Mouse (Mus musculus) liver, postnatal 0 days (tissue): ENCODE data around the gene Ms4a4b. TPM values are rescaled to one million over a fixed set of nuclear protein-coding genes. Genes with fewer than 3 reads are reported as not detected.
A peak's percentile ranks its signal among the peaks of the same experiment; 100 is the strongest.

Experiments
- ATAC-seq: fragments of 200-750 bp; cut with Nextera tagmentation; 2 replicates; pipeline ENCODE4 v1.8.0; 2017; ENCODE audit warnings: mild to moderate bottlenecking, moderate library complexity
- DNase-seq: peaks from one replicate; pipeline ENCODE4 v3.0.0-alpha.2; 2016
- H3K27ac ChIP-seq: fragments of 300-500 bp; sonication (generic); 2 replicates; pipeline ENCODE4 v1.5.1; 2014; ENCODE audit warnings: antibody characterized with exemption, moderate library complexity, mild to moderate bottlenecking, low read depth
- H3K27me3 ChIP-seq: fragments of 300-500 bp; sonication (generic); 2 replicates; pipeline ENCODE4 v1.6.1; 2014; ENCODE audit warnings: low read length, control low read depth, mixed read lengths; ENCODE audit not compliant: insufficient read depth
- H3K36me3 ChIP-seq: fragments of 300-500 bp; sonication (generic); replicated peaks from 2 replicates; pipeline ENCODE4 v1.6.1; 2014; ENCODE audit warnings: mild to moderate bottlenecking, control low read depth, low read length, moderate library complexity, mixed read lengths; ENCODE audit not compliant: insufficient read depth
- H3K4me1 ChIP-seq: fragments of 300-500 bp; sonication (generic); 2 replicates; pipeline ENCODE4 v1.6.1; 2014; ENCODE audit warnings: antibody characterized with exemption, mild to moderate bottlenecking, control low read depth; ENCODE audit not compliant: insufficient read depth
- H3K4me2 ChIP-seq: fragments of 300-500 bp; sonication (generic); 2 replicates; pipeline ENCODE4 v1.6.1; 2014; ENCODE audit warnings: low read depth, mild to moderate bottlenecking, low read length, moderate library complexity, mixed read lengths
- H3K4me3 ChIP-seq: fragments of 300-500 bp; sonication (generic); 2 replicates; pipeline ENCODE4 v1.5.1; 2014; ENCODE audit warnings: low read depth, low read length
- H3K9ac ChIP-seq: fragments of 300-500 bp; sonication (generic); replicated peaks from 2 replicates; pipeline ENCODE4 v1.6.1; 2014; ENCODE audit warnings: mild to moderate bottlenecking, moderate library complexity
- H3K9me3 ChIP-seq: fragments of 300-500 bp; sonication (generic); 2 replicates; pipeline ENCODE4 v1.6.1; 2016; ENCODE audit warnings: mild to moderate bottlenecking, control low read depth, low read length, mixed read lengths
- CTCF ChIP-seq: sonication (generic); IDR thresholded peaks from 2 replicates; pipeline ENCODE4 v1.5.1; 2016; ENCODE audit warnings: antibody characterized with exemption, low read depth
- EP300 ChIP-seq: IDR thresholded peaks from 2 replicates; pipeline ENCODE4 v1.6.1; 2016; ENCODE audit warnings: antibody characterized with exemption, low read depth, mild to moderate bottlenecking
- WGBS: fragments of 180-500 bp; shearing (Covaris S2); extraction: QIAGEN DNeasy Blood & Tissue Kit; methylation state at CpG from one replicate; pipeline ENCODE4 v1.1.7; 2014; ENCODE audit not compliant: insufficient replicate concordance; 5-methylcytosine and 5-hydroxymethylcytosine counted together
- polyA plus RNA-seq: library from polyadenylated mRNA; unstranded; fragments of >200 nt; fragmentation: Nextera tagmentation; extraction: Ambion mirVana; gene quantifications from 2 replicates; pipeline ENCODE4 v1.2.1, GENCODE M21; 2015

Ms4a4b gene
- polyA plus RNA-seq, 1 experiment from 2014 or later = 2.3 TPM

GRCm38 (mm10) chr19:11485266-11485665 lies 41.9 kb downstream of the Ms4a4b start:
- H3K9ac ChIP-seq = no peak overlapping the region
- no peaks in the 10 kb centered on the region for H3K27me3 ChIP-seq
- H3K9me3 ChIP-seq = no peaks in the 10 kb centered on the region
- TF ChIP-seq CTCF (no peak), EP300 (no peak)
- DNase-seq (no peak), ATAC-seq (no peak)
- no peak overlapping the region for H3K4me3 ChIP-seq
- 33% methylated on average over 3 of the region's 3 CpGs for WGBS
- H3K27ac ChIP-seq = 0 out of 2 replicates have a peak overlapping the region, but pooled peaks have one; percentile 39
- H3K4me2 ChIP-seq = no peak overlapping the region
- H3K4me1 ChIP-seq = no peaks in the 10 kb centered on the region
- no peaks in the 10 kb centered on the region for H3K36me3 ChIP-seq

GRCm38 (mm10) chr19:11485746-11486145 lies 42.4 kb downstream of the Ms4a4b start, which contains the start of gene Gm8369:
TSS of gene Gm8369 (plus strand) at chr19:11485938.
- Histone ChIP-seq H3K27me3 (no peaks in the 10 kb centered on the region), H3K36me3 (no peaks in the 10 kb centered on the region), H3K9ac (no peak within 1 kb of the TSS), H3K4me1 (no peaks in the 10 kb centered on the region), H3K9me3 (no peaks in the 10 kb centered on the region), H3K4me2 (no peak within 1 kb of the TSS), H3K27ac (peak within 1 kb of the TSS; percentile 39; the same call in 1 of the 2 replicates), H3K4me3 (no peak within 1 kb of the TSS)
- DNase-seq = no peak
- 48% methylated on average over 2 of the region's 2 CpGs for WGBS
- ATAC-seq = no peak; the same call in 1 of the 2 replicates
- TF ChIP-seq EP300 (no peak), CTCF (no peak)

GRCm38 (mm10) chr19:11486599-11486998 lies 43.2 kb downstream of the Ms4a4b start:
- ATAC-seq (no peak), DNase-seq (no peak)
- H3K9me3 ChIP-seq = no peaks in the 10 kb centered on the region
- TF ChIP-seq CTCF = no peak
- no peak for TF ChIP-seq EP300
- H3K4me1 ChIP-seq = no peaks in the 10 kb centered on the region; the same call in 1 of the 2 replicates
- no peak overlapping the region for H3K4me2 ChIP-seq
- no peak overlapping the region for H3K27ac ChIP-seq
- no peak overlapping the region for H3K4me3 ChIP-seq
- no peak overlapping the region for H3K9ac ChIP-seq
- no peaks in the 10 kb centered on the region for H3K36me3 ChIP-seq
- WGBS = 80% methylated on average over 1 of the region's 1 CpGs
- no peaks in the 10 kb centered on the region for H3K27me3 ChIP-seq

GRCm38 (mm10) chr19:11491406-11492189 lies 48.2 kb downstream of the Ms4a4b start:
- DNase-seq (no peak), ATAC-seq (no peak)
- Histone ChIP-seq H3K4me1 (no peaks in the 10 kb centered on the region; the same call in 1 of the 2 replicates), H3K4me2 (no peak overlapping the region), H3K27ac (no peak overlapping the region), H3K9me3 (no peaks in the 10 kb centered on the region), H3K4me3 (no peak overlapping the region), H3K27me3 (no peaks in the 10 kb centered on the region), H3K9ac (no peak overlapping the region), H3K36me3 (no peaks in the 10 kb centered on the region)
- no peak for TF ChIP-seq EP300
- TF ChIP-seq CTCF = no peak
- WGBS = 58% methylated on average over 4 of the region's 4 CpGs

GRCm38 (mm10) chr19:11492671-11493070 lies 49.3 kb downstream of the Ms4a4b start:
- H3K9me3 ChIP-seq = no peaks in the 10 kb centered on the region
- no peak overlapping the region for H3K27ac ChIP-seq
- DNase-seq = no peak
- H3K4me1 ChIP-seq = no peaks in the 10 kb centered on the region; the same call in 1 of the 2 replicates
- no peak overlapping the region for H3K9ac ChIP-seq
- WGBS = 77% methylated on average over 1 of the region's 1 CpGs
- no peak for TF ChIP-seq CTCF
- no peak for TF ChIP-seq EP300
- ATAC-seq = no peak
- no peaks in the 10 kb centered on the region for H3K36me3 ChIP-seq
- H3K4me2 ChIP-seq = no peak overlapping the region
- H3K27me3 ChIP-seq = no peaks in the 10 kb centered on the region
- no peak overlapping the region for H3K4me3 ChIP-seq

- TF ChIP-seq CTCF (no peak), EP300 (no peak)
- Histone ChIP-seq H3K4me2 (no peak overlapping the region), H3K4me1 (no peaks in the 10 kb centered on the region; the same call in 1 of the 2 replicates), H3K4me3 (no peak overlapping the region), H3K9me3 (no peaks in the 10 kb centered on the region), H3K27ac (no peak overlapping the region), H3K36me3 (no peaks in the 10 kb centered on the region), H3K9ac (no peak overlapping the region), H3K27me3 (no peaks in the 10 kb centered on the region)
- 67% methylated on average over 3 of the region's 3 CpGs for WGBS
- ATAC-seq (no peak), DNase-seq (no peak)
These were observed 51.2 kb downstream of the Ms4a4b start for GRCm38 (mm10) chr19:11494519-11494918.
